Mouse (Mus musculus) forebrain, embryonic 12.5 days (tissue): ENCODE data around the gene Ralgds. TPM values are rescaled to one million over a fixed set of nuclear protein-coding genes. Genes with fewer than 3 reads are reported as not detected.
"Not testable (repeated sequence)": the region's sequence is repeated elsewhere in the genome, so short reads cannot be mapped to it uniquely, and the experiment has no call there.

Experiments
- ATAC-seq: fragments of 200-750 bp; cut with Nextera tagmentation; 2 replicates; pipeline ENCODE4 v1.8.0; 2017; ENCODE audit warnings: moderate TSS enrichment; ENCODE audit not compliant: low FRiP score
- H3K27ac ChIP-seq: fragments of 300-500 bp; sonication (generic); 2 replicates; pipeline ENCODE4 v1.5.1; 2016; ENCODE audit warnings: mild to moderate bottlenecking
- H3K27me3 ChIP-seq: fragments of 300-500 bp; sonication (generic); 2 replicates; pipeline ENCODE4 v1.6.1; 2016; ENCODE audit warnings: mild to moderate bottlenecking
- H3K36me3 ChIP-seq: fragments of 300-500 bp; sonication (generic); replicated peaks from 2 replicates; pipeline ENCODE4 v1.6.1; 2016; ENCODE audit warnings: mild to moderate bottlenecking
- H3K4me1 ChIP-seq: fragments of 300-500 bp; sonication (generic); 2 replicates; pipeline ENCODE4 v1.6.1; 2016
- H3K4me2 ChIP-seq: fragments of 300-500 bp; sonication (generic); 2 replicates; pipeline ENCODE4 v1.6.1; 2016; ENCODE audit warnings: mild to moderate bottlenecking, moderate library complexity
- H3K4me3 ChIP-seq: fragments of 300-500 bp; sonication (generic); replicated peaks from 2 replicates; pipeline ENCODE4 v1.5.1; 2016; ENCODE audit warnings: mild to moderate bottlenecking
- H3K9ac ChIP-seq: fragments of 300-500 bp; sonication (generic); 2 replicates; pipeline ENCODE4 v1.6.1; 2016; ENCODE audit warnings: mild to moderate bottlenecking
- H3K9me3 ChIP-seq: fragments of 300-500 bp; sonication (generic); 2 replicates; pipeline ENCODE4 v1.6.1; 2016
- WGBS: fragments of 180-500 bp; shearing (Covaris S2); methylation state at CpG from one replicate; pipeline ENCODE4 v1.1.7; 2016; 5-methylcytosine and 5-hydroxymethylcytosine counted together
- polyA plus RNA-seq: library from polyadenylated mRNA; unstranded; fragments of >200 nt; fragmentation: Nextera tagmentation; extraction: Ambion mirVana; gene quantifications from 2 replicates; pipeline ENCODE4 v1.2.1, GENCODE M21; 2016

Gene Ralgds
- polyA plus RNA-seq, 1 experiment from 2014 or later, result 55.2 TPM

DNA sequence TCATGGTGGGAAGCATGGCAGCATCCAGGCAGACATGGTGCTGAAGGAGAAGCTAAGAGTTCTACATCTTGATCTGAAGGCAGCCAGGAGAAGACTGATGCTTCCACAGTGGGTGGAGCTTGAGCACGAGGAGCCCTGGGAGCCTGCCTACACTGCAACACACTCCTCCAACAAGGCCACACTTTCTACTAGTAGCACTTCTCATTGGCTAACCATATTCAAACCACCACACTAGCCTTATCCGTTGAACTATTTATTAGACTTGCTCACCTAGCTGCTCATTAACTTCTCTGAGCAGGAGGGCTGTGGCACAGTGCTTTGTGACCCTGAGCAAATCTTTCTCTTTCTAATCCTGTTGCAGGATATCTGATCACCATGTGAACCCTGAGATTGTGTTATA, 29.1 kb upstream of the Ralgds start:
- Histone ChIP-seq H3K9ac (no peak overlapping the region), H3K36me3 (no peaks in the 10 kb centered on the region), H3K9me3 (no peaks in the 10 kb centered on the region), H3K27ac (no peak overlapping the region), H3K27me3 (no peaks in the 10 kb centered on the region), H3K4me3 (no peak overlapping the region), H3K4me2 (no peak overlapping the region), H3K4me1 (no peaks in the 10 kb centered on the region)
- no peak for ATAC-seq
- WGBS, result 78% methylated on average over 2 of the region's 2 CpGs

DNA sequence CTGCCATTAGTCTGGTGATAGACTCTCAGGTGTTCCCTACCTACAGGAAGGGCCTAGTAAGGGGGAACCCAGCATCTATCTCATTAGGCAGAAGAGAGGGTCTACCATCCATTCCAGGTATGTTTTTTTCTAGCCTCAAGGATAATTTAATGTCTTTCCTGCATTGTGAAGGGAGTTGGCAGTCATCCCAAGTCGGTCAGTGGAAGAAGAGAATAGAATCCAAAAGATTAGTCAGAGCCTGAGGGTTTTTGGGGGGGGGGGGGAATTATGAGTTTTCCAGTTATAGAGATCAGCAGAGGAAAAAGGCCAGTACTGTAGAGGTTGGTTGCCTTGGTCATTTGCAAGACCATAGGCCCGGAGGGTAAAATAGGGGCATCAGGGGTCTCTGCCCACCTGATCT, 18.4 kb upstream of the Ralgds start:
- Histone ChIP-seq H3K4me1 (no peaks in the 10 kb centered on the region), H3K9ac (no peak overlapping the region), H3K4me3 (no peak overlapping the region), H3K27me3 (no peaks in the 10 kb centered on the region), H3K9me3 (no peaks in the 10 kb centered on the region), H3K27ac (no peak overlapping the region), H3K36me3 (no peaks in the 10 kb centered on the region), H3K4me2 (no peak overlapping the region)
- ATAC-seq, result no peak
- WGBS, result 76% methylated on average over 2 of the region's 2 CpGs

DNA sequence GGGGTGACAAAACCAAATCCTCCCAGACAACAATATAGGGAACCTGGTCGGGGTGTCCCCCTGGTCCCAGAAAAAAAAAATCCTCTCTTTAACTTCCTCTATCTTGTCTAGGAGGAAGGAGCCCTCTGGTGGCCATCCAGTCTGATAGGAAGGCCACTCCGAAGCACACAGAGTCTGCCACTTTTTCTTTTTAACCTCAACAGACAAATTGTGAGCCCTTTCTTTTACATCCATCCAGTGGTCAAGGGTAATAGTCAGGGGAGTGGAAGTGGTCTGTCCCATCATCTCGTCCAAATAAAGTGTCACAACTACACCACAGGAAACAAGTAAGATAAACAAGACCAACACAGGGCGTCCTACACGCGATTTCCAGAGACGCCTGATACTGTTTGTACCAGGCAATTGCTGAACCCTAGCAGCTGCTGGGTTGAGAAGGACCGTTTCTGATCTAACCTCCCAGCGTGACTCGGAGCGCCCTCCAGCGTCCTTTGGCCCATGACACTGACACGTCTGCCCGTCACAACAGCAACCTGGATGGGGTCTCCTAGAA, 17.6 kb upstream of the Ralgds start:
- Histone ChIP-seq H3K4me1 (no peaks in the 10 kb centered on the region), H3K9ac (no peak overlapping the region), H3K9me3 (no peaks in the 10 kb centered on the region), H3K4me3 (no peak overlapping the region), H3K4me2 (no peak overlapping the region), H3K36me3 (no peaks in the 10 kb centered on the region), H3K27ac (no peak overlapping the region), H3K27me3 (no peaks in the 10 kb centered on the region)
- WGBS, result 88% methylated on average over 14 of the region's 14 CpGs
- no peak for ATAC-seq

DNA sequence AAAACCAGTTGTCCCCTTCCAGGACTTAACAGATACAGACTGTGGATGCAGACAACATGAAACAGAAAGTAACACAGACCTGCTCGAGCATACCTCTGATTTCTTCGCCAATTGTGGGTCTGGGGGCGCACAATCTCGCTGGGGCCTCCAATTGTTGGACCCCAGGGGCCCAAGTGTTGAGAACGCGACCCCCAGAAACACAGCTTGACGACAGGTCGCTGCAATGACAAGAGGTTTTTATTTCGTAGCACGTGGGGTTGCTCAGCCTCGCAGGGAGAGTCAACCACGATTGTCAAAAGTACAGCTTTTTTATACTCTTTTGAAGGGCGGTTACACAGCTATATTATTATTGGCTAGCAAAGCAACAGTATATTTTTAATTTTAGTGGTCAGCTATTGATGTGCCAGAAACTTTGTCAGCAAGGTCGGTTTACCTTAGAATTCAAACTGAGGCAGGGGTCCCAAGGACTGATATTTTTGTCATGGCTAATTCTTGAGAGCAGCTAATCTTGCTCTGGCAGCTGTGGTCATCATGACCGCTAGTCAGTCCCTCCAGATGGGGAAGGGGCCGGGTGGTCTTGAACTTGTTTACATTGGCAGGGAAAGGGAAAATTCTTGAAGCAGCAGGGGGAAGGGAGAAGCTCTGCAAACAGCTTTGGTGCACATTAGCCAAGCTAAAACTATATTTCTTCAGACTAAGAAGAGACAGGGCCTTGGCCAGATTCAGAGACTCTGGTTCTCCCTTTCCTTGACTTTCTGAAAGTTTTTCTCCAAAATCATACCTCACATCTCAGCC, 16.9 kb upstream of the Ralgds start:
- Histone ChIP-seq H3K4me1 (no peaks in the 10 kb centered on the region), H3K36me3 (no peaks in the 10 kb centered on the region), H3K27ac (no peak overlapping the region), H3K4me2 (no peak overlapping the region), H3K9me3 (no peaks in the 10 kb centered on the region), H3K9ac (no peak overlapping the region), H3K27me3 (no peaks in the 10 kb centered on the region), H3K4me3 (no peak overlapping the region)
- no peak for ATAC-seq
- WGBS, result 90% methylated on average over 16 of the region's 16 CpGs

DNA sequence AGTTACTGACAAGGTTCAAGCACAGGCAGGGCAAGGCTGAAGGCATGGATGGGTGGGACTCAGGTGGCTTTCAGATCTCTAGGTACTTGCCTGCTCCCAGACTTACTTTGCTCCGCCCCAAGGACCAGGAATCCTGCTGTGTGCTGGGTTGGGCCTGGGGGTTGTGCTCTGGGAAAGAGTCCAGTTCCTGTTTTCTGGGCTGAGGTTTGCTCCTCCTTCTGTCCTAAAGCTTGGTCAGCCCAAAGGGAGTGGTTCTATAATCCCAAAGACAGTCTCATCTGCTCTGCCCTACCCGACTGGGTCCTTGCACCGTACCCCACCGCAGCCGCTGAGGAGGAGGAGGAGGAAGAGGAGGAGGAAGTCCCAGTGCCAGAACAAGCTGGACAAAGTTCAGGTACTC, 16.3 kb upstream of the Ralgds start, which contains the start of gene Gbgt1:
Gene Gbgt1, plus strand, starts transcription at position 221 of the 400 bp plus-strand sequence.
- no peaks in the 10 kb centered on the region for H3K9me3 ChIP-seq
- no peaks in the 10 kb centered on the region for H3K36me3 ChIP-seq
- ATAC-seq, result no peak
- no peak within 1 kb of the TSS for H3K27ac ChIP-seq
- H3K4me1 ChIP-seq, result no peaks in the 10 kb centered on the region
- no peak within 1 kb of the TSS for H3K9ac ChIP-seq
- 75% methylated on average over 5 of the region's 5 CpGs for WGBS
- no peak within 1 kb of the TSS for H3K4me2 ChIP-seq
- H3K4me3 ChIP-seq, result no peak within 1 kb of the TSS
- no peaks in the 10 kb centered on the region for H3K27me3 ChIP-seq

DNA sequence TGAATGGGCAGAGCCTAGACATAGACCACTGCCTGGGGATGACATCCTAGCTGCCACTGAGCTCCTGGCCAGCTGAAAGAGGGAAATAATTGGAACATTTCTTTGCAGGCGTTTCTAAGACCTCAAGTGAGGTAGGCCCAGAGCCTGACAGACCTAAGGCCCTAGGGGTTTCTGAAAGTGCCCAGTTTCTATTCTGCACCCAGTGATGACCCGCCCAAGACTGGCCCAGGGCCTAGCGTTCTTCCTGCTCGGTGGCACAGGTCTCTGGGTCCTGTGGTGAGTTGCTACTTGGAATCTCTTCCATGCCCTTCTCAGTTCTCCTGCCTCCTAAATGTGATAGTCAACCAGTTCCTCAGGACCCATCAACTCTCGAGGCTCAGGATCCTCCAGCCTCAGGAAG, 15.4 kb upstream of the Ralgds start:
- 81% methylated on average over 5 of the region's 5 CpGs for WGBS
- no peak for ATAC-seq
- Histone ChIP-seq H3K4me3 (no peak overlapping the region), H3K4me2 (no peak overlapping the region), H3K36me3 (no peaks in the 10 kb centered on the region), H3K9ac (no peak overlapping the region), H3K4me1 (no peaks in the 10 kb centered on the region), H3K27ac (no peak overlapping the region), H3K27me3 (no peaks in the 10 kb centered on the region), H3K9me3 (no peaks in the 10 kb centered on the region)

DNA sequence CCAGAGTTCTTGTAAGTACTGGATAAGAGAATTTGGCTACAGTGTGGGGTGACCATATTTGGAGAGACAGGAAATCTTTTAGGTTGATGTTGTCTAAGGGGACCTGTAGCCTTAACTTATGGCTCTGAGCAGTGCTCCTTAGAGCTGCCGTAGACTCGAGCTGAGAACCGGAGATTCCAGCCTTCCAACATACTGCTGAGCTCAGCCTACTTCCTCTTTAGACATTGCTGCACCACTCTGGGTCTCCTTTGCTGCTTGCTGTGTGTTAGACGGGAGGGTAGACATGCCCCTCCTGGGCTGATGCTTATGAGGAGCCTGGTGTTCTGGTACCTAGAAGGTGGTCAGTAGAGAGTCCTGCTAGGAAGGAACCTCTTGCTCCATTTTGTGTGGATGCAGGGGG, 14.5 kb upstream of the Ralgds start:
- no peak for ATAC-seq
- Histone ChIP-seq H3K9me3 (no peaks in the 10 kb centered on the region), H3K4me1 (no peaks in the 10 kb centered on the region), H3K27me3 (no peaks in the 10 kb centered on the region), H3K4me3 (no peak overlapping the region), H3K36me3 (no peaks in the 10 kb centered on the region), H3K27ac (no peak overlapping the region), H3K9ac (no peak overlapping the region), H3K4me2 (no peak overlapping the region)
- WGBS, result 88% methylated on average over 4 of the region's 4 CpGs

DNA sequence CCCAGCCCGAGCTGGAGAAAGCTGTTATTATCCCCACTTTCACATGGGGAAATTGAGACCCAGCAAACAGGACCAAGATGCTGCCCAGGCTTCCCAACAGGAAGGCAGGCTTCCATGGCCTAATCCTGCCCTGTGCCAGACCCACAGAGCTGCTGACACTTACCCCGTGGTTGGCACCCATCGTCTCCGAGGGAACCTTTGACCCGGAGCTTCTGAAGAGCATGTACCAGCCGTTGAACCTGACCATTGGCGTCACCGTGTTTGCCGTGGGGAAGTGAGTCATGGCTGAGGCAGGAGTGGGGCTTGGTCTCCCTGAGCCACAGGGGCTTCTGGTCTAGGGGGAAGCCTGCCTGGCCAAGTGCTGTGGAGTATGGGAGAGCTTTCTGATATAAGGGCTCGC, 9.9 kb upstream of the Ralgds start:
- ATAC-seq, result no peak
- no peak overlapping the region for H3K4me3 ChIP-seq
- no peaks in the 10 kb centered on the region for H3K4me1 ChIP-seq
- H3K27me3 ChIP-seq, result no peaks in the 10 kb centered on the region
- H3K36me3 ChIP-seq, result no peaks in the 10 kb centered on the region
- H3K9ac ChIP-seq, result no peak overlapping the region
- no peaks in the 10 kb centered on the region for H3K9me3 ChIP-seq
- 87% methylated on average over 10 of the region's 10 CpGs for WGBS
- H3K27ac ChIP-seq, result no peak overlapping the region
- H3K4me2 ChIP-seq, result no peak overlapping the region

DNA sequence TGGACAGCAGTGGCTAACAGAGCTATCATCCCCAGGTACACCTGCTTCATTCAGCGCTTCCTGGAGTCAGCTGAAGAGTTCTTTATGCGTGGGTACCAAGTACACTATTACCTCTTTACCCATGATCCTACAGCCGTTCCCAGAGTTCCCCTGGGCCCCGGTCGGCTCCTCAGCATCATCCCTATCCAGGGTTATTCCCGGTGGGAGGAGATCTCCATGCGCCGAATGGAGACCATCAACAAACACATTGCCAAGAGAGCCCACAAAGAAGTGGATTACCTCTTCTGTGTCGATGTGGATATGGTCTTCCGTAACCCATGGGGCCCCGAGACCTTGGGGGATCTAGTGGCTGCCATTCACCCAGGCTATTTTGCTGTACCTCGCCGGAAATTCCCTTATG, 8.2 kb upstream of the Ralgds start:
- ATAC-seq, result no peak
- H3K4me3 ChIP-seq, result no peak overlapping the region
- H3K27me3 ChIP-seq, result no peaks in the 10 kb centered on the region
- H3K9ac ChIP-seq, result no peak overlapping the region
- H3K4me2 ChIP-seq, result no peak overlapping the region
- WGBS, result 89% methylated on average over 13 of the region's 13 CpGs
- H3K27ac ChIP-seq, result no peak overlapping the region
- no peaks in the 10 kb centered on the region for H3K4me1 ChIP-seq
- H3K9me3 ChIP-seq, result no peaks in the 10 kb centered on the region
- no peaks in the 10 kb centered on the region for H3K36me3 ChIP-seq

DNA sequence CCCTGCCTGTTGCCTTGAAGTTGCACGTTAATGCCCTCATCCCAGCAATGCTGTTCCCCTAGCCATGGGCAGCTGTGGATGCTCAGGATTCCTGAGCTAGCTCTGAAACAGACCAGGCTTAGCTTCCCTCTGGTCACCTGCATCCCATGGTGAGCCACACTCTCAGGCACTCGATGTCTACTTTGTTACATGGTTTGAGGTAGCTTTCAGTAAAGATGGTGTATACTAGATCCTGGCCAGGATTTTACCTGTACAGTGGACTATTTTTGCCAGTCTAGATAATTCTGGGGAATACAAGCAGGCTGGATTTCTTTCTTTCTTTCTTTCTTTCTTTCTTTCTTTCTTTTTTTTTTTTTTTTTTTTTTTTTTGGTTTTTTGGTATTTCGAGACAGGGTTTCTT, 7.1 kb upstream of the Ralgds start, which contains the start of gene Gm10134:
Gene Gm10134, plus strand, starts transcription at position 301 of the 400 bp plus-strand sequence.
- no peak for ATAC-seq
- Histone ChIP-seq H3K4me2 (no peak within 1 kb of the TSS), H3K9me3 (no peaks in the 10 kb centered on the region), H3K36me3 (no peaks in the 10 kb centered on the region), H3K27ac (no peak within 1 kb of the TSS), H3K27me3 (peaks cover 4% of the 10 kb centered on the region; the same call in 1 of the 2 replicates), H3K9ac (no peak within 1 kb of the TSS), H3K4me3 (no peak within 1 kb of the TSS), H3K4me1 (no peaks in the 10 kb centered on the region)
- WGBS, result 87% methylated on average over 3 of the region's 3 CpGs

DNA sequence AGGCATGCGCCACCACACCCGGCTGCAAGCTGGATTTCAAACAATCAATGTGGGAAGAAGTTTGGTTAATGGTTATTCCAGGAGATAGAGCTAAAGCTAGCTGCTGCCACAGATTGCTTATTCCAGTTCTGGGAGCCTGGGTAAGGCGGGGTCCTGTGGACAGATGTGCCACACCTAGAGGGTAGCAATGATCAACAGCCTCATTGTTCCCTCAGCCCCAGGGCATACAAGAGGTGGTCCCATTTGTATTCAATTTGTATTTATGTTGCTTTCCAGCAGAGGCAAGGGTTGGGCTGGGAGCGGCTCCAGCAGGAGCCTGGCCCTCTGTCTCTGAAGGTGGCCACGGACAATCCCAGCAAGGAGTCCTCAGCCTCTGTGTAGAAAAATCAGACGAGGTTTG, 6.6 kb upstream of the Ralgds start:
- H3K36me3 ChIP-seq, result no peaks in the 10 kb centered on the region
- H3K4me2 ChIP-seq, result no peak overlapping the region
- no peaks in the 10 kb centered on the region for H3K9me3 ChIP-seq
- WGBS, result 89% methylated on average over 6 of the region's 6 CpGs
- H3K9ac ChIP-seq, result no peak overlapping the region
- H3K27me3 ChIP-seq, result peaks cover 9% of the 10 kb centered on the region; the same call in 1 of the 2 replicates
- ATAC-seq, result no peak
- no peak overlapping the region for H3K4me3 ChIP-seq
- no peaks in the 10 kb centered on the region for H3K4me1 ChIP-seq
- no peak overlapping the region for H3K27ac ChIP-seq

DNA sequence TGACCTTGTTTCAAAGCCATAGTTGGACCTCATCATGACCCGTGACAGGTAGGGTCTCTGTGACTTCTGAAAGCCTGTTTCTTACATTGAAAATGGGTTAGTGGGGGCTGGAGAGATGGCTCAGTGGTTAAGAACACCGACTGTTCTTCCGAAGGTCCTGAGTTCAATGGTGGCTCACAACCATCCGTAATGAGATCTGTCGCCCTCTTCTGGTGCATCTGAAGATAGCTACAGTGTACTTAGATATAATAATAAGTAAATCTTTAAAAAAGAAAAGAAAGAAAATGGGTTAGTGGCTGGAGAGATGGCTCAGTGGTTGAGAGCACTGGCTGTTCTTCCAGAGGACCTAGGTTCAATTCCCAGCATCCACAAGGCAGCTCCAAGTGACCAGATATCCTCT, 1.3 kb upstream of the Ralgds start:
- WGBS, result 49% methylated on average over 5 of the region's 5 CpGs
- H3K4me1 ChIP-seq, result peaks cover 28% of the 10 kb centered on the region
- not testable (repeated sequence) for H3K4me3 ChIP-seq, ATAC-seq, H3K4me2 ChIP-seq, H3K9me3 ChIP-seq, H3K27ac ChIP-seq, H3K36me3 ChIP-seq, H3K9ac ChIP-seq
- peaks cover 14% of the 10 kb centered on the region; the same call in 1 of the 2 replicates for H3K27me3 ChIP-seq
